Mouse (Mus musculus) layer of hippocampus, postnatal 36 days (tissue): ENCODE results near the gene Trnau1ap. TPM values are rescaled to one million over a fixed set of nuclear protein-coding genes. Genes with fewer than 3 reads are reported as not detected.
A peak's percentile ranks its signal among the peaks of the same experiment; 100 is the strongest.

Experiments used
- DNase-seq, 2 experiments: peaks; one replicate each; pipeline ENCODE4 v3.0.0; 2022
- total RNA-seq, 2 experiments: library from RNA; stranded (reverse); gene quantifications; 2 replicates each; pipeline ENCODE4 v1.2.3; 2021

Gene Trnau1ap
- 10 to 100 TPM; 18.6 to 19.6 TPM for total RNA-seq

DNA sequence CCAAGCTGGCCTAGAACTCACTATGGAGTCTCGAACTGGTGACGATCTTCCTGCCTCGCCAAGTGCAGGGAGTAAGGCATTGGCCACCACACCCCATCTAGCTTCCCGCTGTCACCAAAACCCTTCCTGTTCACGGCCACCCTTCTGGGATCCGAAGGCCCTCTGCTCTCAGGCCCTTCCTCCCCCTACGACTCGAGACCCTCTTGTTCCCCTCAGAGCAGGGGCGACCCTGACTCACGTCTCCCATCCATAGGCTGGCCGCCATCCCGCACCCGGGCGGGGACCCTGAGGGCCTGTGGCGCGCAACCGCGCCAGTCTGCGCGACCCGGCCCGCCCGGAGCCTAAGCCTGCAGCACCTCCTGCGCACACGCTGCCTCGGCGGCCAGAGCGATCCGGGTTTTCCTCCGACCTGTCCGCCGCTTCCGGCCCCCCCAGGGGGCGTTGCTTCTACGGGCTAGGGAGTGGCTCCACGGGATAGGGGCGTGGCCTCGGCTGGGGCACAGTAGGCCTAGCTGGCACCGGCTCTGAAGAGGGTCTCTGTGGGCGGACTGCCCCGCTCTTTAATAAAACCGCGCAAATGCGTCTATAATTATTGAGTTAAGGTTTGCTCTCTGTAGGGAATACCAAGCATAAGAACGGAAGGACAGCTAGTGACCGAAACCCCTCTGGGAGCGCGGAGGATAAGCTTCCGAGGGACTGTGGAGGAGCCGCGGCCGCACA lies at the start of gene Trnau1ap:
TSS of gene Trnau1ap (minus strand) at position 424 of the 720 bp plus-strand sequence.
- DNase-seq = peak; percentile 75 to 79

DNA sequence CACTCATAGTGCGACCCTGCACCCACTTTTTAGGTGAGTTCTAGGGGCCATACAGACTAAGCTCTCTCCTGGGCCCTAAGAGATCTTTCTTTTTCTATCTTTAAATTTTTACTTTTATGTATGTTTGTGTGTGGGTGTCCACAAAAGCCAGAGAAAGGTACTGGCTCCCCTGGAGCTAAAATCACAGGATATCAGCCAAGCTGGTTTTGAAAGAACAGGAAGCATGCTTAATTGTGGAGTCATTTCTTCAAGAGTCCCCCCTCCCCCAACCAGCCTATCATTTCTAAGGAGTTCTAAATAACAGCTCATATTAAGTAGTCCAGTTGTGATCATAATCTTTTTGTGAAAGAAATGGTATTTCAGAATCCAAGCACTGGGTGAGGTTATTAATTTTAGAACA lies 44.5 kb upstream of the Trnau1ap start:
- no peak for DNase-seq

DNA sequence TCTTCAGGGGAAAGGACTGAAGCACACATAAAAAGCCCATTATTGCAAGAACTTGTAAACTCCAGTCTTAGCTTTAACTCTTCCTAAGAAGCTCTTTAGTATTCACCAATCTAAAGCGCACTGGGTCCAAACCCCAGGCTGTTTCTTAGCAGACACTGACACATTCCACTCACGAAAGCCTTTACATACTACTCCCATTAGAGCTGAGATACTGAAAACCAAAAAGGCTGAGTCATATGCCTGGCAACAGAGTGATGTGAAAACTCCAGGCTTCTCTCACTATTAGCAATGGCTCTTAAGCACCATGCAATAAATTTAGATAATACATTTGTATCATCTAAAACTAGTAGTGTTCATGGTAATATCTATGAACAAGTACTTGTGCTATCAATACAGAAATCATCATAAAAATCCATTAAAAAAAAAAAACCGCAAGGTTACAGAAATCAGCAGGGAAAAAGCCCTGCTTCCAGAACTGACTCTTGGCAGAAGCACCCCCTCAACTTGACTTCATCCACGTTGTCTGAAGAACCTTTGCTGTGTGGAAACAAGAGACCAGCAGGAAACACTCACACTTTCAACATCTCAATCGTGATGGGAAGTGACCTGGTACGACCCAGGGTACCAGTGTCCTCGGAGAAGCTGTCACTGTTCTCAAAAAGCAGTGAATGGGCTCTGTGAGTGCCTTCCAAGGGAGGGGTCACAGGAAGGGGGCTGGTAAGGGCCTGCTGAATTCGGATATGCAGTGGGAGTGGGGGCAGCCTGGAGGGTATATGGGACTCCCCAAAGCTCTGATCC lies 40.8 kb upstream of the Trnau1ap start:
- DNase-seq = no peak

DNA sequence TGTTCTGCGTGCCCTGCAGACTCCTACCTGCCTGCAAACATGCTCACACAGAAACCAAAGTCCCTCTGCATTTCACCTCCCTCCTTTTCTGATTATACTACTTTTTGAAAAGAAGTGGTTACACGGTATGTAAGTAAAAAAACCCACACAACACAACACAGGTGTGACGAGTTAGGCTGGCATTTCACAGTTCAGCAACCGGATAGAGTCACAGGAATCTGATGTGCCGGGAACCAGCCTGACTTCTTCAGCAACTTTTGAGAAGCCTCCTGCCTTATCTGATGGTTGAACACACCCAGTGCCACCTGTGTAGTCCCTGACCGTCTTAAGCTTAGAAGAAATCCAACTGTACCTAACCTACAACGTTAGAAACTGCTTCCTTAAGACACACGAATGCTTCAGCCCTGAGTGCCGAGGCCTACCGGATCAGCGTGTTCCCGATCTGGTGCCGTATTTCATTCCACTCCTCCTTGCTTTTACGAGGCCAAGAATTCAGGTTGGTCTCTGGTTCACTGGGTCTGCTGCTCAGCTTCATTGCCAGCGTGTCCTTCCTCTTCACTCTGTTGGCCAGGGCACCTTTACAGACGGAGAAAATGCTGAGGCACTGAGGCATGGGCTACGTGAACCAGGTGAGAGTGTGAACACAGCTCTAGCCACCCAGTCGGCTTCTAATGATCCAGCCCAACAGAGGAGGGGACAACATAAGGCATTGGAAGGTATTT lies 38.3 kb upstream of the Trnau1ap start:
- no peak for DNase-seq

DNA sequence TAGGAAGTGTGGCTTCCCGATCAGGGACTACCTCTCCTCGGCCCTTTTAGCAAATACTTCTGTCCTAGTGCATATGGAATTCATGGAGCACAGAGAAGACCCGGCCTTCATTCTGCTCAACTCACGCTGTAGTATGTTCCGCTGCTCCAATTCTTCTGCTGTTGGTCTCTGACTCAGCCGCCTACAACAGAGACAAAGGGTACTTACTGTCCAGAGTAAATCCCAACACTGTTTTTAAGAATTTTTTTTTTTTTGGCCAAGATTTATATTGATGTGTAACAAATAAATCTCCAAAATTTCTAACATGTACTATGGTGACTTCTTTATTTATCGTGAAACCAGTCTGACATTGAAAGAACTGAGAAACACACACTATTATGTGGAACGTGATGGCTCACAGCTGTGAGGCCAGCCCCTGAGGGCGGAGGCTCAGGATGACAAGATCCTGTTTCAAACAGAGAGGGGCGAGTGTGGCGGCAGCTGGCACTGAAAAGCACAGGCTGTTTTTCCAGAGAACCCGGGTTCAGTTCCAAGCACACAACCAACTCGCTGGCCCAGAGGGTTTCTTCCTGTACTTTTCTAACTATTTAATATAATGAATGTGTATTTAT lies 36.2 kb upstream of the Trnau1ap start:
- no peak for DNase-seq

DNA sequence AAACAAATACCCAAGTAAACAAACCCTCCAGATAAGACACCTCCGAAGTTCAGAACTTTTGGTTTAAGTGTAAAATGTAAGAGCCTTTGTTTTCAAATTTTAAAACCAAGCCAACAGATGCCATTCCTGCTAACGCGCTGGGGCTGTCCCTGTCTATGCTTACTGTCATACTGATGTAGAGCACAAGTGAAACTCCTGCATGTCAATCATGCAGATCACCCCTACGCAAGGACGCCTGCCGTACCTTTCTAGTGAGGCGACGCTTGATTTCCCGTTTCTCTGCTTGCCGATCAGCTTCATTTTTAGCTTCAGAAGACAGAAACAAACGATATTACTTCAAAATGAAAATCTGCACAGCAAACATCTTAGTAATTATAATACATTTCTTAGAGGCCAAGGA lies 34.1 kb upstream of the Trnau1ap start:
- no peak for DNase-seq

DNA sequence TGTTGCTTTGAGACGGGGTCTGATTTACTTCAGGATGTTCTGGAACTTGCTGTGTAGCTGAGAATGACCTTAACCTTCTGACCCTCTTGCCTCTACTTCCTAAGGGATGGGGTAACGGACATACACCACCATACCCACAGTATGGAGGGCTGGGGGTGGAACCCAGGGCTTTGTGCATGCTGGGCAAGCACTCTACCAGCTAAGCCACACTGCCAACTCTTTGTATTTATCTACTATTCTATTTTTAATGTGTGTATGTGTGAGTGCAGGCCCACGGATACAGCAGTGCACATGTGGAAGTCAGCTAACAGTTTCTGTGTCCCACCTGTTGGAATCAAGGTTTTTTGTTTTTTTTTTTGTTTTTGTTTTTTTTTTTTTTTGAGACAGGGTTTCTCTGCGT lies 30.2 kb upstream of the Trnau1ap start:
- DNase-seq = no peak

DNA sequence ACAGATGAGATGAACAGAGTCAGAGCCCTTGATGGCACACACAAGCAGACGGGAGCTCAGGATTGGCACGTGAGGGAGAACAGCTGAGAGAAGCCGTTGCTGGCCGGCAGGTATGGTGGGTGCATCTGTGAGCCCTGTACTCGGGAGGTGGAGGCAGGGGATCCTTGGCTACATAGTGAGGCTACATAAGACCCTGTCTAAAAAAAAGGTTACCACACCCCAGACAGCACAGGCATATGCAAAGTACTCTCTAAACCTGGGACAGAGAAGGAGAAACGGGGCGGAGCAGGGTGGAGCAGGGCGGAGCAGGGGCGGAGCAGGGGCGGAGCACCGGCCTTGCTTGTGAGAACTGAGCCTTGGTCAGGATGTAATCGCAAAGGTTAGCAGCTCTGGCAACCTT lies 26.8 kb upstream of the Trnau1ap start:
- no peak for DNase-seq

DNA sequence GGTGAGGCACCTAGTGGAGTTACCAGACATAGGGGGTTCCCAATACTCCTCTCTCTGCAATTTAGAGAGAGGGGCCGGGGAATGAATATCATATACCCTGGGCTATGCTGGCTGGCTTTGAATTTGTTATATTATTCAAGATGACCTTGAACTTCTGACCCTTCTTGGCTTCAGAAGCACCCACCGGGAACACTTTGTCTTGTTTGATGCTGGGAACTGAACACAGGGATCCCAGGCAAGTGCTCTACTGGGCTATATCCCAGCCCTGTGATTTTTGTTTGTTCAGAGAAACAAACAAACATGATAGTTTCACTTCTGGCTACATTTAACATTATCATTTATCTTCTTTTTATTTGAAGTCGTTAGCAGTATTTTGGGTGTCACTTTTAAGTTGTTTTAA lies 26.1 kb upstream of the Trnau1ap start:
- DNase-seq = no peak

DNA sequence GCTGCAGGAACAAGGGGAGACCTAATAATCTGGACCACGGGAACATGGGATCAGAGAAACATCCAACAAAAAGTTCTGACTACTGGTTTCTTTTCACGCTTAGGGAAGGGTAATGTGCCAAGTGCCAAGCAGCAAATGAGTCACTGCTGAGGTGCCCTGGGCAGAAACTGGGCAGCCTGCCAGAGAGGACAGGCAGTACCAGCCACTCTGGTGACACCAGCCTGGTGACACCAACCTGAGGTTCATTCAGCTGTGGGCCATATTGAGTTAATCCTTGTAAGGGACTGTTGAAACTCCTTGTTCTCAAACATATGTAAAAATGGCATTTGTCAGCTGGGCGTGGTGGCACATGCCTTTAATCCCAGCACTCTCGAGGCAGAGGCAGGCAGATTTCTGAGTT lies 25.2 kb upstream of the Trnau1ap start:
- no peak for DNase-seq

DNA sequence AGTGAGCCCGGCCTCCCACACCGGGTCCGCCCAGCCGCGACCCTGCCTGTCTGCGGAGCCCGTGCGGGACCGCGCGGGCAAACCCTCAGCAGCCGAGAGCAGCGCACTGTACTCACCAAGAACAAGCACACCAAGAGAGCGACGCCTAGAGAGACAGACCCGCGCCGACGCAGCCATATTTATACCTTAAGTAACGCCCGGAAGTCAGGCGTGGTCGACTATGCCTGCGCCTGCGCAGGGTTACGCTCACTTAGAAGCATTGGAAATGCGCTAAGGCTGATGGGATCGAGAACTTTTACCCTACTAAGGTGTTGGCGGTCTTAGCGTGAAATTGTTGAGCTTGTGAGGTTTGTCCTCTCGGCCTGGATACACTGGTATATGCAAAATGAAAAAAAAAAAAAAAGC lies 24.1 kb upstream of the Trnau1ap start, which contains the start of gene Rcc1:
TSS of gene Rcc1 (minus strand) at position 125 of the 405 bp plus-strand sequence.
- peak; percentile 87 to 89 for DNase-seq

DNA sequence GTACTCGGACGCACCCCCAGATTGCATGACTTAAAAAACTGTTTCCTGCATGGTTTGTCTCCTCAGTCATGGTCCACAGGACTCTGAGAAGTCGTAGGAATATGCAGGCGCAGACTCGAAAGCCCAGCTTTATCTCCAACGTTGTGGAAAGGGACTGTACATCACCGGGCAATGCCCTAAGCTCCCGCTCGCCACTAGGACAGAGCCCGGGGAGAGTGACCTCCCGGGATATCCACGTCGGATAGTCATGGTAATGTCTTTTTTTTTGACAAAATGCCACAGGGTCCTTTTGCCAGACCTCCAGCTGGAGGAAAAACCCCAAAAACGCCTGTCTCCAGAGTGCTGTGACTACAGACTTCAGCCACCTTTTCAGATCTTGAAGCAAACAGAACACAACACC lies 23.4 kb upstream of the Trnau1ap start:
- no peak for DNase-seq

DNA sequence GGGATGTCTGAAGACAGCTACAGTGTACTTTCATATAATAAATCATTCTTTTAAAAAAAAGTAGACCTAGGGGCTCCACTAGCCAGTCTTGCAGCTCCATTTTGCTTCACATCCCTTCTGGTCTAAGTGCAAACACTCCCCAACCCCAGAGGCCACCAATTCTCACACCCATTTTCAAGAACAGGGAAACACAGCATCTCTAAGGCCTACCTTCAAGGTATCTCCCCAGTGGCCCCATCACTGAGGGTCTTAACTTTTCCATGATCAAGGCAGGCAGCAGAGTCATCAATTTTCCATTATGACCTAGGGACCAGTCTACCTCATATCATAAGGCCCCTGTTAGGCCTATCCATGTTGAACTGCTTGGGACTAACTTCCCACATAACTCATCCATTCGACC lies 22.1 kb upstream of the Trnau1ap start:
- DNase-seq = no peak

DNA sequence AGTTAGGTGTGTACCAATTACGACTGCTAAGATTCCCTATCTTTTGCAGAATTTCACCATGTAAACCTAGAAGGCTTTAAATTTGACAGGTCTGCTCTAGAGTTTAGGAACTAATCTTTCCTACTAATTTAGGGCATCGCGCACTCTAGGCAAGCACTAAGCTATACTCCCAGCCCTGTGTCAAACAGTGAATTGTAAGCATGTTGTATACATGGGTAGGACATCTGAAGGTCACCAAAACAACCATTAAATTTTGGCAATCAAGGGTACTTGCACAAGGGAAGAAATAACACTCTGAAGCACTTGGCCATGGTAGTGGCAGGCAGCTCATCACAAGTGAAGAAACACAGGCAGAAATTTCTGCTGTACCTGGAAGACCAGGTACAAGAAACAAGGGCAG lies 21.5 kb upstream of the Trnau1ap start:
- DNase-seq = no peak

DNA sequence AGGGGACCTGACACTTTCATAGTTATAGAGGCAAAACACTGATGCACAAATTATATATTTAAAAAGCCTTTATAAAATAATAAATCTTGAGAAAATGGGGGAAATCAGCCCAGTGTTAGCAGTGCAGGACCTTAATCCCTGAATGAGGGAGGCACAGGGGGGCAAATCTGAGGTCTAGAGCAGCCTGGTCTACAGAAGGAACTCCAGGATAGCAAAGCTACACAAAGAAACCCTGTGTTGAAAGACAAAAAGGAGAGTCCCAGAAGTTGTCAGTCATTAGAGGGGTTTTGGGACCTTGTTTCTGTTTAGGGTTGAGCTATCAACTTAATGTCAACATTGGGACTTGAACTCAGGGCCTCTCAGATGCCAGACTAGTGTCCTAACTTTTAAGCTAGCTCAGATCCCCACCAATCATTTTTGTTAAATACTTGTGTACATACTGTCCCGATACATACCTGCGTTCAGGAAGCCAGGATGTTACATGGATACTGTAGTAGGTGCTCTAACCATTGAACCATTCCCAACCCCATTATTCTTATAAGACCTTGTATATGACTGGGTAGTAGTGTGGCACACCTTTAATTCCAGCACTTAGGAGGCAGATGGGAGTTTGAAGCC lies 20.9 kb upstream of the Trnau1ap start:
- no peak for DNase-seq

DNA sequence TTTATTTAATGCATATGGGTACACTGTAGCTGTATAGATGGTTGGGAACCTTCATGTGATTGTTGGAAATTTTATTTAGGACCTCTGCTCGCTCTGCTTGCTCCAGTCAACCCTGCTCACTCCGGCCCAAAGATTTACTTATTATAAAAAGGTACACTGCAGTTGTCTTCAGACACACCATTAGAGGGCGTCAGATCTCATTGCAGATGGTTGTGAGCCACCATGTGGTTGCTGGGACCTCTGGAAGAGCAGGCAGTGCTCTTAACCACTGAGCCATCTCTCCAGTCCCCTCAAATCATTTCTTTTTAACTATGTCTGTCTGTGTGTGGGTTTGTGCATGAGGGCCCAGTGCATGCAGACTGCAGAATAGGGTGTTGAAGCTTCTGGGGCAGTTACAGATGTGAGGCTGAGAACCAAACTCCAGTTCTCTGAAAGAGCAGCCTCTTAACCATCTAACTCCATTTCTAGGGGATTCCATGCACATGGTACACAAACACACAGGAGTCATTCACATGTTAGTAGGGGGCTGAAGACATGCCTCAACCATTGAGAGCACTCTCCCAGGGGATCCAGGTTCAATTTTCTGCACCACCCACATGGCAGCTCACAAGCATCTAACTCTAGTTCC lies 20.3 kb upstream of the Trnau1ap start:
- DNase-seq = no peak

DNA sequence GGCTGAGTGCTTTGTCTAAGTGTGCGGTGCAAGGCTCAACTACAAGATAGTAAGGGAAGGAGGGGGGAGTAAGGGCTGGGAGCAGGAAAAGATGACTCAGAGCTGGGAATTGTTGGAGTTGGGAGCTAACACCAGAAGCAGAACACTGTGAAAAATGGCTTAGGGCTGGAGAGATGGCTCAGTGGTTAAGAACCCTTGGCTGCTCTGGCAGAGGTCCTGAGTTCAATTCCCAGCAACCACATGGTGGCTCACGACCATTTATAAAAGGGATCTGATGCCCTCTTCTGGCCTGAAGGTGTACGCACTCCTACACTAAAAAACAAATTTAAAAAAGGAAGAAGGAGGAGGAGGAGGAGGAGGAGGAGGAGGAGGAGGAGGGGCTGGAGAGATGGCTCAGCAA lies 17.3 kb upstream of the Trnau1ap start:
- DNase-seq = no peak

DNA sequence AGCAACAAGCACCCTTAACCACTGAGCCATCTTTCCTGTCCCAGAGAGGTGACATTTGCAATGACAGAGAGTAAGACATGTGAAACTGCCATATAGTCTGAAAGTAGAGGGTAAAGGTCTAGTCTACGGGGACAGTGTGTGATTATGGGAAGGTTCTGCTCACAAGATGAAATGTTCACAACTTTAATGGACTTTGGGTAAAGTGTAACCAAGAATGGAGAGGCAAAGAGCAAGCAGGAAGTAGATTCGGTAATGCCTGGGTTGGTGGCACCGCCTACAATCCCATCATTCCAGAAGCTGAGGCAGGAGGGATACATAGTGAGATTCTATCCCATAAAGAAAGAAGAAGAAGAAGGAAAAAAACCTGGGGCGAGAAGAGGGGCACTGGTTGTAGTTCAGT lies 16.9 kb upstream of the Trnau1ap start:
- no peak for DNase-seq

DNA sequence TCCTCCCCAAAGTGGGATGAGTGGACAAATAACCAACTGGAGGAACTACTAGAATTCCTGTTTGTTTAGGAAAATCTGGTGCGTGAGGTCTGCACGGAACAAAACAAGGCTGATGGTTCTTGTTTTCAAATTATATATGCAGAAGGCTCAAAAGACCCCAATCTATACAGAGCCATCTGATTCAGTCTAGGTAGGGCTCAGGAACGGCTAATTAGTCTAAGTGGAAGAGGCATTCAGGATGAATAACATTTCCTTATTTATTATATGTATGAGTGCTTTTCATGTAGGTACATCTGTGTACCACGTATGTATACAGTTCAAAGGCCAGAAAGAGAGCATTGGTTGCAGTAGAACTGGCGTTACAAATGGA lies 16.5 kb upstream of the Trnau1ap start:
- DNase-seq = no peak

DNA sequence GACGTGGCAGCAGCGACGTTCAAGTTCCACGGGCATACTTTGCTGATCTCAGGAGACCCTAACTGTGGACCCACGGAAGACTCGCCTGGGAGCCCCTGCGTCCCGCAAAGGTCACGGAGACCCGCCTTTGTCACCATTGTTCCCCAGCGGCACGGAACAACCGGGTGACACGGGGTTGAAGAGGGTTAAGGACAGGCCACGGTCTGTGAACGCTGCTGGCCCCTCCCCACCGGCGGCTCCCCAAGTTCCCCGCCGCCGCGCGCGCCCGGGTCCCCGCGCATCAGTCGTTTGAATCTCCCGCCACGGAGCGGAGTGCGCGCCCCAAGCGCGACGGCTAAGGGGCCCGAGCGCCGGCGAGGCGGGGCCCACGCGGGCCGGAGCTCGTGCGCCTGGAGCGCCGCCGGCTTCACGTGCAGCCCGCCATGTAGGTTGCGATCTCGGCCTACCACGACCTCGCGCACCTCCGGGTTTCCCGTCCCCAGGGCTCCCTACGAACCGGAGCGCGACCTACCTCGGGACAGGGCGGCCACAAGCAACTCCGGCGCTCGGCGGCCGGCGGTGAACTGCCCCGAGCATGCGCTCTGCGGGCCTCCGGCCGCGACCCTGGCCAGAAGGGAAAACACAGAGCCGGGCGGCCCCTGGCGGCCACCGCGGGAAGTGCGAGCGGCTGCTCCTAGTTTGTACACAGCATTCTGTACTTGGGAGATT lies 16.0 kb upstream of the Trnau1ap start:
- DNase-seq = peak; percentile 90 to 92

DNA sequence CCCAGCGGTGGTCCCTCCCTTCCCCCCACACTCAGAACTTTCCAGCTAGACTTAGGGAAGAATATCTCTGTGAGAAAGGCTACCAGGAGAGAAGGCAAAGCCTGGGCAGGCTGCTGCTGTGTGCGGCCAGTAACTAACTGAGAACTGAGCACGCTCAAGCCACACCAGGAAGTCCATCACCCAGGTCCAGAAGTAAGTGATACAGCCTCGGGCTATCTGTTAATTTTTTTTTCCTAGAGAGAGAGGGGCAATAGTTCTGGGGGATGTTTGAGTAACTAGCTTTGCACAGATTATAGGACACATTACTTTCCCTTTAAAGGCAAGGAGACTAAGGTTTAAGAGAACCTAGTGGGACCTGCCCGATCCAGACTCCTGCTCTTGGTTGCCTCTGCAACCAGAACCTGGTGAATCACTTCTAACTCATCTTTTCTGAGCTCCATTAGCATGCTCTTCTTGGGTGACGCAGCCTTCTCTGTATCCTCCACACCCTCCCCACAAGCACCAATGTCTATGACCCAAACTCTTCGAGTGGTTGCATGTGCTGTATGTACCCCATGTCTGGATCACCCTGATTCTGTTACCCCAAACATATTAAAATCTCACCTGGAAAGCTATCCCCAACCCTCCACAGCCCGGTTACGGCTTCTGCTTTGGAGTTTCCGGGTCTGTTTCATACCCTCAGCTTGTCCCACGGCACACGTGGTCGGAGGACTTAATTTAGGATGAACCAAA lies 15.2 kb upstream of the Trnau1ap start:
- DNase-seq = no peak
